Mouse (Mus musculus) midbrain, embryonic 15.5 days (tissue): ENCODE measurements around the gene Ugt1a10. TPM values are rescaled to one million over a fixed set of nuclear protein-coding genes. Genes with fewer than 3 reads are reported as not detected.

Experiments
- ATAC-seq: fragments of 200-750 bp; cut with Nextera tagmentation; replicated peaks from 2 replicates; pipeline ENCODE4 v1.8.0; 2017; ENCODE audit warnings: moderate TSS enrichment
- H3K27ac ChIP-seq: fragments of 300-500 bp; sonication (generic); 2 replicates; pipeline ENCODE4 v1.5.1; 2015; ENCODE audit warnings: mild to moderate bottlenecking, inconsistent platforms
- H3K27me3 ChIP-seq: fragments of 300-500 bp; sonication (generic); replicated peaks from 2 replicates; pipeline ENCODE4 v1.6.1; 2015; ENCODE audit warnings: inconsistent platforms
- H3K36me3 ChIP-seq: fragments of 300-500 bp; sonication (generic); replicated peaks from 2 replicates; pipeline ENCODE4 v1.6.1; 2015; ENCODE audit warnings: inconsistent platforms
- H3K4me1 ChIP-seq: fragments of 300-500 bp; sonication (generic); 2 replicates; pipeline ENCODE4 v1.6.1; 2015; ENCODE audit warnings: inconsistent platforms
- H3K4me2 ChIP-seq: fragments of 300-500 bp; sonication (generic); 2 replicates; pipeline ENCODE4 v1.6.1; 2015; ENCODE audit warnings: inconsistent platforms, mild to moderate bottlenecking, moderate library complexity
- H3K4me3 ChIP-seq: fragments of 300-500 bp; sonication (generic); 2 replicates; pipeline ENCODE4 v1.5.1; 2015; ENCODE audit warnings: mild to moderate bottlenecking, inconsistent platforms
- H3K9ac ChIP-seq: fragments of 300-500 bp; sonication (generic); 2 replicates; pipeline ENCODE4 v1.6.1; 2015; ENCODE audit warnings: mild to moderate bottlenecking, inconsistent platforms
- H3K9me3 ChIP-seq: fragments of 300-500 bp; sonication (generic); 2 replicates; pipeline ENCODE4 v1.6.1; 2016; ENCODE audit warnings: inconsistent platforms
- WGBS: fragments of 180-500 bp; shearing (Covaris S2); methylation state at CpG from one replicate; pipeline ENCODE4 v1.1.7; 2015; ENCODE audit warnings: mixed read lengths; 5-methylcytosine and 5-hydroxymethylcytosine counted together
- microRNA-seq: library from miRNA; unstranded; fragments of <30 nt; microRNA quantifications from one replicate; pipeline ENCODE4, GENCODE M21; 2016
- polyA plus RNA-seq: library from polyadenylated mRNA; unstranded; fragments of >200 nt; fragmentation: Nextera tagmentation; extraction: Ambion mirVana; gene quantifications from 2 replicates; pipeline ENCODE4 v1.2.1, GENCODE M21; 2015

The Ugt1a10 gene
- polyA plus RNA-seq, 1 experiment from 2014 or later = not detected

- no peak for ATAC-seq
- peaks cover 83% of the 10 kb centered on the region for H3K36me3 ChIP-seq
- no peaks in the 10 kb centered on the region for H3K4me1 ChIP-seq
- no peak overlapping the region for H3K27ac ChIP-seq
- H3K9me3 ChIP-seq = no peaks in the 10 kb centered on the region
- no peaks in the 10 kb centered on the region for H3K27me3 ChIP-seq
- no peak overlapping the region for H3K9ac ChIP-seq
- 90% methylated on average over 7 of the region's 7 CpGs for WGBS
- no peak overlapping the region for H3K4me3 ChIP-seq
- H3K4me2 ChIP-seq = no peak overlapping the region
Observed at GRCm38 (mm10) chr1:88264237-88264868, 209.2 kb downstream of the Ugt1a10 start.

GRCm38 (mm10) chr1:88264869-88265240 is 209.7 kb downstream of the Ugt1a10 start:
- Histone ChIP-seq H3K9me3 (no peaks in the 10 kb centered on the region), H3K27me3 (no peaks in the 10 kb centered on the region), H3K36me3 (peaks cover 88% of the 10 kb centered on the region), H3K9ac (no peak overlapping the region), H3K27ac (no peak overlapping the region), H3K4me1 (no peaks in the 10 kb centered on the region), H3K4me3 (no peak overlapping the region), H3K4me2 (no peak overlapping the region)
- ATAC-seq = no peak
- 79% methylated on average over 4 of the region's 4 CpGs for WGBS

DNA sequence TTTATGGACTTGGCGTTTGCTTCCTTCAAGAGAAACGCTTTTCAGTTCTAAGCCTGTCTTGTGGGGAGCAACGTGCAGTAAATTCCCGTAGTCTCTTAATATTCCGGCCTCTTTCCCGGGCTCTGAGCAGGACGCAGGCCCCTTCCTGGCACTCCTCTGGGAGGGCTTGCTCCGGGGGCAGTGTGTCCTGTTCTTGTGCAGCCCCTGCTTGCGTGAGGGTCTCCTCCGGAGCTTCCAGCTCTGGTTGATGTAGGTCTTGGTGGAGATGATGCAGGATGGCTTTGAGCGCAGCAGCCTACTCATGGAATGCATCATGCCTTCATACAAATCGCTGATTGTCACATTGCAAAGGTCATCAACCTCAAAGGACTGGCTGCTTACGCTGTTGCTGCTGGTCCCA is 210.9 kb downstream of the Ugt1a10 start:
- no peak for ATAC-seq
- H3K4me2 ChIP-seq = no peak overlapping the region
- no peaks in the 10 kb centered on the region for H3K9me3 ChIP-seq
- H3K27me3 ChIP-seq = no peaks in the 10 kb centered on the region
- no peaks in the 10 kb centered on the region for H3K4me1 ChIP-seq
- peaks cover 87% of the 10 kb centered on the region for H3K36me3 ChIP-seq
- 90% methylated on average over 13 of the region's 13 CpGs for WGBS
- no peak overlapping the region for H3K27ac ChIP-seq
- no peak overlapping the region for H3K9ac ChIP-seq
- H3K4me3 ChIP-seq = no peak overlapping the region

DNA sequence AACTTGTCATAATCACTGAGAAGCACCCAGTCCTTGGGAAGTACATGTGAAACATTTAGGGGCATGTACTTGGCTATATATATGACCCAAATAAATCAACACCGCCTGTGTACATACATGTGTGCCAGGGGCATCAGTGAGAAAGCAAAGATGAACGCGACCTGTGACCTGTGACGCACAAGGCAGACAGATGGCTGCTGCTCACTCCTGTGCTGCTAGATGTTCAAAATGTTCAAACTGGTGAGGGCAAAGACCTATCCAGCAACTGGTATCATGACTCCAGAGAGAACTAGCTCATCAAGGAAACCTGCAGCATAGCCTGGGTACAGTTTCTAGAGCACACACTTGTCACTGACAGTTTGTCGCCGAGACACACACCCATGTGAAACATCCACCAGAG is 212.3 kb downstream of the Ugt1a10 start:
- H3K9me3 ChIP-seq = no peaks in the 10 kb centered on the region
- H3K9ac ChIP-seq = no peak overlapping the region
- no peak overlapping the region for H3K27ac ChIP-seq
- no peak overlapping the region for H3K4me2 ChIP-seq
- peaks cover 76% of the 10 kb centered on the region for H3K36me3 ChIP-seq
- H3K27me3 ChIP-seq = no peaks in the 10 kb centered on the region
- no peaks in the 10 kb centered on the region for H3K4me1 ChIP-seq
- no peak overlapping the region for H3K4me3 ChIP-seq
- no peak for ATAC-seq
- WGBS = 95% methylated on average over 6 of the region's 6 CpGs

DNA sequence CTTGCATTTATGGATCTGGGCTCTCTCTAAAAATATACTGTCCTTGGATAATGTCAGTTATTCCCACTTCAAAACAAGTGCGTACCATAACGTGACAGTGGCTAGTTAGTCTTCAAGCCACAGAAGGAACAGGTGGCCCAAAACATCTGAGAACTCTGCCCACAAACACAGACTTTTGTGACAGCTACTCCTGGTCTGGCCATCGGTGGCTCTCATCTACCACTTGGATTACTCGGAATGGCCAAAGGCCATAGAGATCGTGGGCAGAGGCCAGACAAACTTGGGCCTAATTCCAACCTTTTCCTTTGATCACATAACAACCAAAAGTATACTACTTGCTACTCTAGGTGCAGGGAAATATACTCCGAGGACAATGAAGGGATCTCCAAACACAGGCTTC is 212.9 kb downstream of the Ugt1a10 start:
- no peaks in the 10 kb centered on the region for H3K9me3 ChIP-seq
- 85% methylated on average over 6 of the region's 6 CpGs for WGBS
- peaks cover 70% of the 10 kb centered on the region for H3K36me3 ChIP-seq
- no peak overlapping the region for H3K4me3 ChIP-seq
- H3K27ac ChIP-seq = no peak overlapping the region
- ATAC-seq = no peak
- H3K27me3 ChIP-seq = no peaks in the 10 kb centered on the region
- H3K4me1 ChIP-seq = no peaks in the 10 kb centered on the region
- no peak overlapping the region for H3K9ac ChIP-seq
- no peak overlapping the region for H3K4me2 ChIP-seq

Small RNA genes lying within 50 kb of the gene (microRNA-seq; reads per million reads assigned to microRNA genes)
- gene Gm25198 = not detected

Other genes starting within 250 kb of the Ugt1a10 start
- 49.6 and 52.8 TPM in 2 replicates for gene Dgkd, start 202.1 kb upstream of the Ugt1a10 start, polyA plus RNA-seq
- 22.0 and 23.4 TPM in 2 replicates for gene Usp40, start 46.8 kb upstream of the Ugt1a10 start, polyA plus RNA-seq
- not detected in 2 replicates for gene Ugt1a9, start 15.4 kb downstream of the Ugt1a10 start, polyA plus RNA-seq
- gene Ugt1a8, start 32.4 kb downstream of the Ugt1a10 start, polyA plus RNA-seq = not detected in 2 replicates
- gene Ugt1a7c, start 39.7 kb downstream of the Ugt1a10 start, polyA plus RNA-seq = 1.1 and 1.2 TPM in 2 replicates
- 0.45 and 0.70 TPM in 2 replicates for gene Ugt1a6b, start 47.9 kb downstream of the Ugt1a10 start, polyA plus RNA-seq
- gene Ugt1a6a, start 79.4 kb downstream of the Ugt1a10 start, polyA plus RNA-seq = 1.2 and 1.5 TPM in 2 replicates
- gene Ugt1a5, start 110.6 kb downstream of the Ugt1a10 start, polyA plus RNA-seq = not detected in 2 replicates
- gene Ugt1a2, start 145.2 kb downstream of the Ugt1a10 start, polyA plus RNA-seq = 0.15 TPM in 1 of 2 replicates, not detected in the other
- gene Dnajb3, start 150.4 kb downstream of the Ugt1a10 start, polyA plus RNA-seq = 13.2 and 13.5 TPM in 2 replicates
- gene Ugt1a1, start 156.6 kb downstream of the Ugt1a10 start, polyA plus RNA-seq = not detected in 2 replicates
- 0.50 and 0.86 TPM in 2 replicates for gene Mroh2a, start 171.6 kb downstream of the Ugt1a10 start, polyA plus RNA-seq
- 85.4 and 86.4 TPM in 2 replicates for gene Hjurp, start 222.2 kb downstream of the Ugt1a10 start, polyA plus RNA-seq
- gene Trpm8, start 222.3 kb downstream of the Ugt1a10 start, polyA plus RNA-seq = 0.09 and 0.10 TPM in 2 replicates